Mouse (Mus musculus) heart, postnatal 14 days (tissue): ENCODE measurements at regions not wholly inside any gene's neighbourhood (a gene's known extent, or its start where the extent isn't known, plus 50 kb on each side); places are given as distances from the start of the nearest gene placed in this dataset.

Source experiments
- DNase-seq, 2 experiments: peaks; one replicate each; pipeline ENCODE4 v3.0.0; 2021 to 2022
- intact Hi-C: fragments of 180-260 bp; cut with DNase I; formaldehyde crosslinking; loops from one replicate; pipeline ENCODE4 v1.15.1; 2025

GRCm38 (mm10) chr2:72541246-72541645 lies 65.3 kb downstream of the Cdca7 start:
- intact Hi-C loops: no loop called here
- DNase-seq: peak; percentile 24 to 28

DNA sequence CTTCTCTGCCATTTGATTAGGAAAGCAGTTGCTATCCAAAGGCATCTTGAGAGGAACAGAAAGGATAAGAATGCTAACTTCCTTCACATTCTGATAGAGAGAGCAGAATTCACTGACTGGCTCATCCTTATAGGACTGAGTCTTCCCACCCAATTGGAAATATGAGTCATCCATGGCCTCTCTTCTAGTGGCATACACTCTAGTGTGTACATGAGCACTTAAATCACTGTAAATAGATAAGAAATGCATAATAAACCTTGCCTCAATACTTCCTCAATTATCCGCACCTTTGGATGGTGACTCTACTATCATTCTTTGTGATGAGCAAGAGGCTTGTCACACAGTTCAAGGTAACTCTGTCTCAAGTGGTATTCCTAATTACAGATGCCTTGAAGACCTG lies 69.5 kb downstream of the Cdca7 start:
- no peak for DNase-seq
- intact Hi-C loops: no loop called here

DNA sequence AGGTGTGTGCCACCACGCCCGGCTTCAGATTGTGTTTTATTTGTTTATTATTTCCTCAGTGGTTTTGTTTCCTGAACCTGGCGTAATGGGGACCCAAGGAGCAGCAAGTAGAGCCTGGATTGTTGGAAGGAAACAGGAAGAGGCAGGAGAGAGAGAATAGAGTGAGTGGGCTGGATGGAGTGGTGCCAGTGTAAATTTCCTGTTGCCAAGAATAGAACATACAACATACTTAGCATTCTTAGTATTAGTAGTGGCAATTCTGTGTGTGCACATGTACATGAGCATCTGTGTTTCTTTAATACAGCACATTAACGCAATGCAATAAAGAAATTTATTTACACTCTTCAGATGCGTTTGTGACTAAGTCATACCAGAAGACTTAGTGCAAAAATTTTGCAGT lies 70.5 kb downstream of the Cdca7 start:
- intact Hi-C loops: no loop called here

DNA sequence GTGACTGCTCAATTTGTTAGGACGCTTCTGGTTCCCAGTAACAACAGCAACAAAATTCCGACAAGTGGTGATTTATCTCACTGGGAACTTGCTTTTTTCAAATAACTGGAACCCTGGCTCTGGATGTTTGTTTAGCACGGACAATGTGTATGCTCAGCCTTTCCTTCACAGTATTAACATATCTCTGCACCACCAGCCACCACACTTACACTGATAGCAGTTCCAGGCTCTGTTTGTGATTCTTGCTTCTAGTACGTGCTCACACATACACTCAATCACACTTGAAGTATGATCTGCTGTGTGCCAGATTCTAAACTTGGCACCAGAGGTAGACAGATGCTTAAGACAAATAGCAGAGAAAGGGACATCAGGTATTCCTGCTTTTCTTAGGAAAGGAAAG lies 71.0 kb downstream of the Cdca7 start:
- intact Hi-C loops: no loop called here
- DNase-seq: no peak

More for the DNA sequence above, 70.5 kb downstream of the Cdca7 start:
- peak in 1 of 2 experiments; percentile 23 for DNase-seq

- intact Hi-C loops: no loop called here
- DNase-seq: no peak
Measured at GRCm38 (mm10) chr2:72551268-72551667, 75.3 kb downstream of the Cdca7 start.

DNA sequence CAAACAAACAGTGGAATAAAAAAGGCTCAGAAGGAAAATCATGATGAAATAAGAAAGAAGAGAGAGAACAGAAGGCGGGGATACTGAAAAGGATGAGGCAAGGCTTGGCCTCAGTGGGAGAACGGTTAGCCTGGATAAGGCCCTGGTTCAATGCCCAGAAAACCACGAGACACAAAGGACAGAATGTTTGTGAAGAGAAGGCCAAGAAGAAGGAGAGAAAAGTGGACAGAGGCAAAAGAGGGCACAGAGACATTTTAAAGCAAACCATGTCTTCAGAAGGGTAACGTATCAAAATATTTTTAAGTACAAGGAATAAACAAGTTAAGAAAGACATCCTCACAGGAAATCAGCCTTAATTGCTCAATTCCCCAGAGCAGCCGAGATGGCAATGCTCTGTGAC lies 78.6 kb downstream of the Cdca7 start:
- DNase-seq: peak; percentile 54 to 63
- intact Hi-C loops: no loop called here

DNA sequence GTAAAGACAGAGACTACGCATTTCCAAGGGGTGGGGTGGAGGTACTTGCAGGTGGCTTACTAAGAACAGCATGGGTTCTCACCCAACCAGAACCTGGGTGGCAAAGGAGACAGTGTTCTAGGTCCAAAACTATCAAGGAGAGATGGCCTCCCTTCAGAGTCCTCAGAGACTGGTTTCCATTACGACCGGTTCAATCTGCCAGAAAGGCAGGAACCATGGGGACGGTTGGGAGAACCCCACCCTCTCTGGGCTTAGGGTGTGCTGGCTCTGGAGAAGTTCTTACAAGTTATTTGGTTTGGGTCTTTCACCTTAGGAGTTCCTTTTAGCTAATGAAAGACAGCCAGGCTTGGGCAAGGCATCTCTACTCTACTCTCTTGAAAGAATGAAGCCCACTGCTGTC lies 79.2 kb downstream of the Cdca7 start:
- intact Hi-C loops: no loop called here
- DNase-seq: peak; percentile 6 to 14

DNA sequence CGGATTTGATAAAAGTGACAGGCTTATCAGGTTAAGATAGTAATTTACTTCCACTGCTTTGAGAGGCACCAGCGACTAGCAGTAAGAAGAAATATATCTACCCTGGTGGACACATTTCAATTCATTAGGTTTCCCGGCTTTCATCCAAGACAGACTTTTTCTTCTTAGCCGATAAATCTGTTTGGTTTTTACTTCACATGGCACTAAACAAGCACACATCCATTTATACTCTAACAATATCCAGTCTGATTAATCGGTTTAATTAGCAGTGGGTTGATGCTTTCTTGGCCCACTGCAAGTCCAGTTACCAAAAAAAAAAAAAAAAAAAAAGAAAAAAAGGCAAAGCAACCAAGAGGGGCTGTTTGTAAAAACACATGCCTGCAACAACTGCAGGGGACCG lies 79.6 kb downstream of the Cdca7 start:
- no peak for DNase-seq
- intact Hi-C loops: no loop called here

DNA sequence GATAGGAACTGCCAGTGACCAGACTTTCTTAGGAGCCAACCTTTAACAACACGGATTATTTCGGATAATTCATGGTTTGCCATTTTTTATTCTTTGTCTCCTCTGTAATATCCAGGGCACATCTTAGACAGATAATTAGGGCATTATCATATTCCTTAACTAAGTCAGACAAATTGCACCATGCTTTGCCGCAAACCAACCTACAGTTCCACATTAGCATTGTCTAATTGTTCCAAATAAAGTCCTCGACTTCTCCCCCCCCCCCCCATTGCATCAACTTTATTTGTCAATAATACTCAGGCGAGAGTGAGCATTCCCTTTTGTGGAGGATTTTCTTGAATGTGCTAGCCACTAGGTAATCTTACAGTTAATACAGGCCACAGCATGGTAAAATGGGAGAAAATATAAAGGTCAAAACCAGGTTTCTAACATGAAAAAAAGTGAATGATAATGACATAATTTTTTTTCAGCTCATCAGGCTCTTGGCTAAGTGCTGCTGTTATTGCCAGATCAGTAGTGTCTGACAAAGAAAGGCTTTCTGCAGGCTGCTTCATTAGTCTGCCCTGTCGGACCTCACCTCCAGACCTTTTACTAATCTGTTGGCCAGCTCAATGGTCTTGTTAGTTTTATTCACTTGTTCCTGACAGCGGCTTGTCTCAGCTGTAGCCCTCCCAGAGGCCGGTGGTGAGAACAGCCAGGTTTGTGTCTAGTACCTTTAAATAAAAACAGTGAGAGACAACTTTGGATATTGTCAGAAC lies 80.3 kb downstream of the Cdca7 start:
- intact Hi-C loops: no loop called here
- DNase-seq: no peak

GRCm38 (mm10) chr2:72557161-72557560 lies 81.2 kb downstream of the Cdca7 start:
- peak; percentile 25 to 38 for DNase-seq
- intact Hi-C loops: no loop called here

DNA sequence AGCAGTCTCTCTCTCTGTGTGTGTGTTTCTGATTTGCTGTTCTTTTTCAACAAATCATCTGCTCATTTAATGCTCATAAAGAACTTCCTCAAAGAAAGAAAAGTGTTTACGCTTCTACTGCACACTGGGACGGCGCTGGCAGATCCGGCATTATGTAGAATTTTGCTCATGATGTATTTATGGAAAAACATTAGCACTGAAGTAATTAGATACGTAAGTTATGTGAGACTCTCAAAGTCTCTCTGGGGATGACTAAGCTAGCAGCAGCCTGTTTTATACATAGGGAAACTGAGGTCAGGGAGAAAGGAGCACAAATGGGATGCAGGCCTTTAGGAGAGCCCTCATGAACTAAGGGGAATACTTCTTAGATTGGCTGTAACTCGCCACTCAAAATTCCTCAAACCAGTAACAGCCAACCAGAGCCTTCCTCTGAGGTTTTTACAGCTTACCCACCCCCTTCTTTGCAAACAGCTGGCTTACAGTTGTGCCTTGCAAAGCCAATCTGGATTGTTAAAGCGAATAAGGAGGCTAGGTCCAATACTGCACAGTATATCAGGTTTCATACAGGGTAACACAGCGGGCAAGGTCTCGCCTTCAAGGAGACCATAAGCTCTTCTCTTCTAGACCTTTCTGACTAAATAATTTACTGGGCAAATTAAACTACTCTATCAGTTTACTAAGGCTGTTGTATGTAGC lies 81.8 kb downstream of the Cdca7 start:
- intact Hi-C loops: no loop called here

DNA sequence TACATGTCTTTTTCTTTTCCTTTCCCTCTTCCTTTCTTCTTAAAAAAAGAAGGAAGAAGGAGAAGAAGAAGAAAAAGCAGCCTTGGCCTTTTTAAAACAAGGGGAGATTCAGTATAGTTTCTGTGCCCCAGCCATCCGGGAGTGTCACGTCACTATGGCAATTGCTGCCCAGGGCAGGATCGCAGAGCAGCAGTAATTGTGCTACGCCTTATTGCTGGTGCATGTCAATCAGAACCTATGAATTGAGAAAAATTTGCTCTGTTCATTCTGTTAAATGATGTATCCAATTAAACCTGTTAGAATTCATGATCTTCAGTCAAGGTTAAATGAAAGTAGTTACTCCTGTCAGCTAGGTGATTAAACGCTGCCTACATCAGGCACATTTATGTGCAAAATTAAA lies 85.4 kb downstream of the Cdca7 start:
- intact Hi-C loops: no loop called here
- no peak for DNase-seq

More for the DNA sequence above, 81.8 kb downstream of the Cdca7 start:
- peak in 1 of 2 experiments; percentile 13 for DNase-seq

DNA sequence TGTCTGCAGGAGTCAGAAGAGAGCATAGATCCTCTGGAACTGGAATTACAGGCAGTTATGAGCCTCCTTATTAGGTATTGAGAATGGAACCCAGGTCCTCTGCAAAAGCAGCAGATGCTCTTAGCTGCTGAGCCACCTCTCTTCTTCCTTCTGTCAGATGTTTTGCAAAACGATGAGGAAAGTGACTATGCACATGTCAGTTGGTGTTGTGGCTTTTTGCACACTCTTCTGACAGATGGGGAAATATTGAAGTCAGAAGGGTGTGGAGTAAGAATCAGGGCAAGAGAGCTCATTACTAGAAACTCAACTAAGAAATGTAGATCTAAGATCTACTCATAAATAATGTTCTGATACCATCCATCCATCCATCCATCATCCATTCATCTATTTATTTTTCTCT lies 102.4 kb downstream of the Cdca7 start:
- no peak for DNase-seq
- intact Hi-C loops: no loop called here

DNA sequence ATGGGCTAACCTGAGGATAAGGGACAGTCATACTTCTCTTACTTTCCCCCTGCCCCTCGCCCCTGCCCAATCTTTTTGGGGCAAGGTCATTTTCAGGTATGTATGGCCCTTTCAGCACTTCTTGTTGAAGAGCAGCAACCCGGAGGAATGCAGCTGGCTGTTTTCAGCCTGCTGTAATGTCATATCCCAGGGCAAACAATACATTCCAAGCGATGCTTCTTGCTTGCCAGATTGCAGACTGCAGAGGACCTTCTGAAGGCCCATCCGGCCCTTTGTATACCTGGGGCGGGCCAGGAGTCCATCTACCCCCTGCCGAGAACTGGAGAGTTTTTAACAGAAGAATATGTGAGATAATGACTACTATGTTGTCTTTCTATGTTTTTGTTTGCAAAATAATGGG lies 105.2 kb downstream of the Cdca7 start:
- intact Hi-C loops: no loop called here
- no peak for DNase-seq

GRCm38 (mm10) chr2:72588814-72589213 lies 112.9 kb downstream of the Cdca7 start:
- intact Hi-C loops: no loop called here
- peak in 1 of 2 experiments; percentile 22 for DNase-seq

DNA sequence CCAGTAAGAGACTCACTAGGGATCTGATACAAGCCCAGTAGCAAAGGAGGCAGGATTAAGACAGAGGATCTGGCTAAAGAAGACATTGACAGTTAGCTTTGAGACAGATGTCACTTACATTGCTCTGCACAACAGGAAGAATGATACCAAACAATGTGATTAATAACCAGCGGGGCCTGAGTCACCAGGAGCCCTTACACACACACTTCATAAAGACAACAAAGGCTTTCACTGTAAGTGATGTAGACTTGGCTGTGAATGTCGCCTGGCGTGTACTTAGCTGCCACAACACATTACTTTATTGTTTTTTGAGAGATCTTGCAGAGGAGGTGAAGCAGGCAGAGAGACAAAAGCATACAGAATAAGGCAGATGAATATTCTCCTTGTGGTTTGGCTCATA lies 116.1 kb downstream of the Cdca7 start:
- DNase-seq: no peak
- intact Hi-C loops: no loop called here

DNA sequence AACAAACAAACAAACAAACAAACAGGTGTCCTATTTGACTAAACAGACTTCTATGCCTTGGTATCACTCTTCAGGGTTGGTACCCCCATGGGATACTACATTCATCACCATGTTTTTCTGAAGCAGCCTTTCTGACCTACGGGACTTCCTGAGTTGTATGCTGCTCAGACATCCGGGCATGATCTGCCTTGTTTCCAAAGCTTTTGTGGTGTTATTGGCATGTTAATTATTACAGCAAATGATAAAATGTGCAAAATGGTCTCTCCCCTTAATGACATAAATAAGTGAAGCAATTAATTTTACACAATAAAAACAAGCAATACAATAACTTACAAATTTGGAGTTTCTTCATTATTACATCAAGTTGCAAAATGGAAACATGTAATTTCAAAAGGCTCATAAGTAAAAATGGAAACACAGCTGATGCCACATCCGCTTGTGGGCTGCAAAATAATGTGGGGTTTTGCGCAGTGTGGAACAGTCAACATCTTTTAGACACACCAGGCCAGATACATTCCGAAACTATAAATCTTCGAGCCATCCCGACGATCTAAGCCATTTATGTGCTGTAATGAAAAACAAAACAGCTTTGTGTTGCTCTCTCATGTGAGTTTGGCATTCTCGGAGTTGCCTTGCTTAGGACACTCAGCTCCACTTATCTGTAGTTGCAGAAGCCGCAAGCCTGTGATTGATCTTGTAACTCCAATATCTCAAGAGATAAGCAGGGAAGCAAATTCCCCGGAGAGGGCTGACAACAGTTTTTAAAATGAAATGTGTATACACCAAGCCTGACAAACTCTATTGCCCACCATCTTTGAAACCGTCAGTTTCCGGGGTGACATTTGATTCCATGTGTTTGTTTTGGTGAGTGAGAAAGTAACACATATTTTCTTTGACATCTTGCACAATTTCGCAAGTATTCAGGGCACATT lies 121.3 kb downstream of the Cdca7 start:
- no peak for DNase-seq
- intact Hi-C loops: no loop called here

- intact Hi-C loops: no loop called here
- DNase-seq: no peak
Measured at GRCm38 (mm10) chr2:72597941-72598340, 122.0 kb downstream of the Cdca7 start.

DNA sequence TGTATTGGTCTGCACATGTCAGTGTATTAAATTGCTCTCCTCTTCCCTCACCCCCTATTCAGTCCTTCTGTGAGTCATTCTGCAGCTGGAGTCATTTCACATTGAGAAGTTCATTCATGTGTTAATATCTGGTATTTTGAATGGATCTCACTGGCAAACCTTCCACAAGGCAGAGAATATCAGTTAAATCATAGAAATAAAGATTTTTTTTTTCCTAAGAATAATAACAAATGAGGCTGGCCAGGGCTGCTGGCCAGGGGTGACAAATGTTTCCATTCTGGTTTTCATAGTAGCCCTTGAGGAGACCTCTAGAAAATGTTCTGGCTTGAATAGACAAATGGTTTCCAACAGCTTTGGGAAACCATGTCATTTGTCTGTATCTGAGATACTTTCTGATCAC lies 124.8 kb downstream of the Cdca7 start:
- DNase-seq: no peak
- intact Hi-C loops: no loop called here

DNA sequence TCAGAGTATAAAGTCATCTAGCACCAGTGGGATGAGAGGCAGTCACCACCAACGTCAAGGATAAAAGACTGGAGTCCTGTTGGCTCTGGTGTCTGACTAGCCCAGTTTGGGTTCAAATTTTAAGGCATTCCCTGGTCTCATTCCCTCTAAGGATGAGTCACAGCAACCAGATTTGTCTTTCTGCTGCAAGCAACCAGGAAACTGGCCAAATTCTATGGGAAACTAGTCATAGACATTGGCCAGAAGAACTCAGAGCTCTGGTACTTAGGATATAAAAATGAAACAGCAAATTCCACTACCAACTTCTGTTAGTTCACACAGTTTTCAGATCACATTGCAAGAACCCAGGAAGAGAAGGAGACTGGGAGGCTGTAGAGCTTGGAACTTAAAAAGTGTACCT lies 126.2 kb downstream of the Cdca7 start:
- no peak for DNase-seq
- intact Hi-C loops: no loop called here

GRCm38 (mm10) chr2:72612221-72612620 lies 136.3 kb downstream of the Cdca7 start:
- intact Hi-C loops: no loop called here
- DNase-seq: no peak
